Mouse (Mus musculus) 3134 (cell line): ENCODE data around the gene Rbms3.

Experiments
- DNase-seq: peaks from one replicate; pipeline ENCODE4 v3.0.0-alpha.2; 2011; ENCODE audit warnings: low spot score; ENCODE audit not compliant: insufficient read length; ENCODE audit errors: extremely low read depth

The Rbms3 gene

GRCm38 (mm10) chr9:116802602-116803001 lies 827.1 kb downstream of the Rbms3 start:
- no peak for DNase-seq

DNA sequence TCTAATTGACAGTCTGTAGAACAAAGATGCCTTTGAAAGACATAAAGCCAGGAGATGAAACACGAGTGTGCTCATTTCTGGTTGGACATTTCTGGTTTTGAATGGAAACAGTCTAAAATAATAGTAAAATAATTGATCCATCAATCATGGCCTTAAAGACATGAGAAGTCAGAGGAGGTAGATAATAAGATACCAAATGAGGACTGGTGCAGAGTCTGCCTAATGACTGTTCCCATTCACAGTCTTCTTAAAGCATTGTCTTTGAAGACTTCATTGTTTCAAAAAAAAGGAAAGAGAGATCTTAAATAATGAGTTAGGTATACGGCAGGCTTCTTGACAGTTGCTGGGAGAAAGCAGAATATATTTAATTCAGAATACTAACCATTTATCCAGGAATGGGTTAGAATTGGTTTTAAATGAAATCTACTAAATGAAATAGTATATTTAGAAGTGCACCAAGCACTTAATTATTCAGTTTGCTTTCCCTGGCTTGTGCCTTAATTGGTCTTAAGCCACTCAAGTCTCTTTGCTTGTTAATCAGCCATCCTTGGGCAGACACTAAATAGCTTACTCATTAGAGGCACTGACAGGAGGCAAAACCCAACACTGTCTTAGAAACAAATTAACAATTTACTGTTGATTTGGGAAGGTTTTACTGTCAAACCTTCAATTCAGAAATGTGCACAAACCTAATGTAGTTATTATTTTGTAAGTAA lies 834.3 kb downstream of the Rbms3 start:
- DNase-seq, result no peak

DNA sequence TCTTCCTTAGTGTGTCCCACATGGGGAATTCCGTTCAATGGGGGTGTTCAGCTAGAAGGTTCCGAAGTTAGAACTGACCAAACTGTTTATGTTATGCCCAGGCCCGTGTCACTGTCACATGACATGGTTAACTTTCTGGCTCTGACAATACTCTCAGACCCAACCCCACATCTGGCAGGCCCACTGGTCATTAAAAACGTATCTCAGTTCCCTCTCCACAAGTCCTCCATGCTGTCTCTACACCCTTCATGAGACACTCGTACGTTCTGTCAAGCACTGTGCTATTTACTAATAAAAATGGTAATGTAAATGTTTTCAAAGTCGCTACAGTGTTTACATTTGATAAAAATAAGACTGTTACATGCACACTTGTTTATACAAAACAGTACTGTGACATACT lies 837.9 kb downstream of the Rbms3 start:
- no peak for DNase-seq

DNA sequence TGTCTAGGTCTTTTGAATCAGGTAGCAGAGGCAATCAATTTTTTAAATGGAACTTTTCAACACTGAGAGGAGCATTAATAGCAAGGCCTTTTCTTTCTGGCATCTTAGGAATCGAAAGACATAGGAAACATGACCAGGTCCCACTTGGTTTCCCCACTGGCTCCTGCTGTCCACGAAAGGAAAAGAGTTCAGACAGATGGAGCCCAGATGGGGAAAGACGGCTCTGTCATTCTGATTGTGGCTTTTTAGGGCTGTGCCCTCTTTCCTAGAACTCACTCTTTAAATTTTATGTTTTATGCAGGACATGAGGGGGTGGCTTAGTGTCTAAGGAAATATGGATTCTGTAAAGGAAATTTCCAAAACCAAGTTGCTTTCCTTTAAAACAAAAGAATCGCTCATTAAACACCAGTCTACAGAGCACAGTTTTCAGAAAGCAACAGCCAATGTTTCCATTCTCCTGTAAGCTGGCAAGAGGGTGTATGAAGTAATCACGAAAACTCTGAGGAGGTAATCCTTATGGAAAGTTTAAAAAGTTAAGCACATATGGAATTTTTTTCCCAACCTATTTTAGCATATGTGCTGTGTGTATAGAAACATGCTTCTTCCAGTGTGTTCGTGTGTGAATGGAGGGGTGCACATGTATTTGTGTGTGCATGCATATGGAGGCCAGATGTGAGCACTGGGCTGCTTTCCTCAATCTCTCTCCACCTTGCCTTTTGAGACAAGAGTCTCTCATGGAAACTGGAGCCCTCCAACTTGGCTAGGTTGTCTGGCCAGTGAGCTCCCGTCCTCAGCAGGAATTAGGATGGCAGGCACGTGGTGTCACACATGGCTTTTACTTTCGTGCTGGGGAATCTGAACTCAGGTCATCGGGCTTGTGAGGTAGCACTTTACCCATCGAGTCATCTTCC lies 843.3 kb downstream of the Rbms3 start:
- no peak for DNase-seq

DNA sequence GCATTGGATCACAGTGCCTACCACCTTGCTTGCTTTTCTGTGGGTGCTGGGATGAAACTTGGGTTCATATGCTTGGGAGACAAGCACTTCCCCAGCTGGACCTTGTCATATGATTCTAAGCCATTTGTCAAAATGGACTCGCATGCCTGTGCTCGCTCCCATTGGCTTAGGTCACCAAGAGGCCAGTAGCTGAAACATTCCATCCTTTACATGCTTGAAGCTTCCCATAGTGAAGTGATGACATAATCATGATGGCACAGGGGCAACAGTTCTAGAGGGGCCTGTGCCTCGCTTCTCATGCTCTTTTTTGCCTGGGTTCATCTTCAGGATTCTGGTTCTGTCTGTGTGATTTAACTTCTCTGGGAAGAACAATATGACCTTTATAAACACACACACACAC lies 857.9 kb downstream of the Rbms3 start:
- DNase-seq, result no peak

GRCm38 (mm10) chr9:116769358-116770054 lies 860.2 kb downstream of the Rbms3 start:
- DNase-seq, result no peak

- DNase-seq, result no peak
These were observed 867.2 kb downstream of the Rbms3 start for GRCm38 (mm10) chr9:116762395-116763025.

GRCm38 (mm10) chr9:116748857-116749584 lies 880.7 kb downstream of the Rbms3 start:
- DNase-seq, result no peak

- DNase-seq, result no peak
These were observed 881.4 kb downstream of the Rbms3 start for GRCm38 (mm10) chr9:116748346-116748745.

DNA sequence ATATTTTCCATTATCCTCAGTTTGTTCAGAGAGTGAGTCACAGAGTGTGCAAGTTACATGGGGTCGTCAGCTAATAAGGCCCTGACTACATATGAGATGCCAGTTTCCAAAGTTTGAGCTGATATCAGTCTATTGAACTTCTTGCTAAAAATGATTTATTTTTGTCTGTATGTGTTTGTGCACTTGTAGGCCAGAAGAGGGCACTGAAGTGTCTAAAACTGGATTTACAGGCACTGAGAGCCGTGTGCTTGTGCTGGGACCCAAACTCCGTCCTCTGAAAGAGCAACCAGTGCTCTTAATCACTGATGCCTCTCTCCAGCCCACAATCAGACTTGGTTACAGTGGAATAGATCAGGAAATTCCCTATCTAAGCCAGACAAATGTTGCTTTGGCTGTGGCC lies 882.8 kb downstream of the Rbms3 start:
- DNase-seq, result no peak

GRCm38 (mm10) chr9:116737786-116738185 lies 891.9 kb downstream of the Rbms3 start:
- no peak for DNase-seq

GRCm38 (mm10) chr9:116729172-116729571 lies 900.5 kb downstream of the Rbms3 start:
- DNase-seq, result no peak

GRCm38 (mm10) chr9:116728655-116729054 lies 901.1 kb downstream of the Rbms3 start:
- no peak for DNase-seq

DNA sequence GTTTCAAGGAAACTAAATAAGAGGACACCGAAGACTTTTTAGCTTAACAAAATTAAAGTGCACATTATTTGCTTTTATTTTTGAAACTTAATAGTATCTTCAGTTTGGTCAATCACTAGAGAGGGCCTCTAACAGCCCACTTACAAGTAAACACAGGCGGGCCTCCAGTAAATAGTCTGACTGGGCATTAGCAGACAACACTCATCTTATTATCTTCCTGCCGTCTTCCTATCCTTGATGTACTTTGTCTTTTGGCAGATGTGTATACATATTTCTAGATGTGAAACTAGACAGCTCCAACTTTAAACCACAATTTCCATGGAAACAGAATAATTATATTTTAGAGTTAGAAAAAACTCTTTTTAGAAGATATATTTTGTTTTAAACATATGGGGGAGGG lies 901.6 kb downstream of the Rbms3 start:
- no peak for DNase-seq

GRCm38 (mm10) chr9:116724581-116724980 lies 905.1 kb downstream of the Rbms3 start:
- DNase-seq, result no peak

DNA sequence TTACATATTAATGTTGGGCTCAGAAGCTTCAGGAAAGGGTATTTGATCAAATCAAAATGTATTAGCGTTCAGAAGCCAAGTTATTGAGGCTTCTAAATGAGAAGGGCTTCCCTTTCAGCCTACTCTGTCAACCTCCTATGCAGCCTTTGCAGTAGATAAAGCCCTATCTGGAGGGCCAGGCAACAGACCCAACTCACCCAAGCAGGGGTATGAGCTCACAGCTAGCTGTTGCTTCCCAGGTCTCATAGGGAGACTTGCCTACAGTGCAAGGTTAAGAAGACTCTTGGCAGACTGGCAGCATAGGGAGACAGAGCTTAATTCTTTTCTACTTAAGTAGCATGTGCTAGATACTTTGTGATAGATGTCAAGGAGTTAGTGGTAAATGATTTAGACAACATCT lies 926.6 kb downstream of the Rbms3 start:
- no peak for DNase-seq

GRCm38 (mm10) chr9:116702611-116703010 lies 927.1 kb downstream of the Rbms3 start:
- no peak for DNase-seq

DNA sequence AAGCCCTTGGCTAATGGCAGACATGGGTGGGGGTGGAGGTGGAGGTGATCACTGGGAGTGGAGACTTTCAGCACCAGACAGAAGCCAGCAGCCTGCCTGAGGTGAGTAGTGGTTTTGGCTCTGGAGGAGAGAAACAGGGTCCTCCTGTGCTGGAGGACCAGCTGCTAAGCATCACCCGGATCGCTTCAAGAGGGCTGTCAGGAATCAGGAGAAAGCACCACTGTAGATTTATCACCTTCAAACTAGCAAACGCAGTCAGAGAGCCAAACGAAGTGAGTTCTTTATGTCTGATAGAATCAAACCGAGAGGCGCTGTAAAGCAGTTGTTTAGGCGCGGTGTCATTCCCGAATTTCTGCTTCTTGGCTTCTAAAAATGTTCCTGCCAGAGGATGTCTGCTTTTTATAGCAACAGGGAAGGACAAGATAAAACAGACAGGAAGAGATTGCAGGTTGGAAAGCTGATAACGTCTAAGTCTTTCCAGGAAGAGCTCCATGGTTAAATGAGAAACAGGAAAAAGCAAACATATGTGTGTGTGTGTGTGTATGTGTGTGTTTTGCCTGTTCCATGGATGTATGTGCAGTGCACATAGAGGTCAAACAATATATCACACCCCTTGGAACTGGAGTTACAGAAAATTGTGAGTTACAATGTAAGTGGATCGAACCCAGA lies 928.1 kb downstream of the Rbms3 start:
- no peak for DNase-seq

DNA sequence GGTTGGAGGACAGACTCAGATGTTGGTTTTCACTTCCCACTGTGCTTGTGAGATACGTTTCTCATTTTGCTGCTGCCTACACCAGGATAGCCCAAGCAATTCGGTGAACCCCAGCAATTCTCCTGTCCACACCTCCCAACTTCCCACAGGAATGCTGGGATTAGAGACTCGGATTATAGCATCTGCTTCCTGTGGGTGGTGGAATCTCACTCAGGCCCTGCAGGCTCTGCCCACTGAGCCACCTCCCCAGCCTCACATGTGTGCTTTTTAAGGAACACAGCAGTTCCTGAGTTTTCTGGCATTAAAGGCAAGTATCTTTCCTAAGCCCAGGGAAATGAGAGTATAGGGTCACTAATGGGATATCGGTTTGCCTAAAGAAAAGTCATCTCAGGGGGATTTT lies 941.1 kb downstream of the Rbms3 start:
- no peak for DNase-seq

DNA sequence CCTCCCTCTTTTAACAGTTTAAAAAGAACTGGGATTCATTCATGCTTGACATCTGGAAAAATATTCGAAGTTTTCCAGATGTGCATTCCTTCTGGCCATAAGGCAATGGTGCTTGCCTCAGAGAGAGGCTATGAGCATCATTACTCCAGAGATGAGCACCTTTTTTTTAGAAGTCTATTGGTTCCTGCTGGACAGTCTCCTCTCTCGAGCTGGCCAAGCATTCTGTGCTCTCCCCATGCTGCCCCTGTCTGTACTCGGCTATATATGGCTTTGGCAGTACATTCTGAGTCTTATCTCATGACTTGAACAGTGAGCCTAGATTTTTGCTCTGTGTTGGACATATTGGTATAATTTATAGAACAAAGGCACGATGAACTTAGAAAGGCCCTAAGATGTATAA lies 952.6 kb downstream of the Rbms3 start:
- DNase-seq, result no peak
